Mouse (Mus musculus) heart, embryonic 11.5 days (tissue): ENCODE data around the gene Olfr543. TPM values are rescaled to one million over a fixed set of nuclear protein-coding genes. Genes with fewer than 3 reads are reported as not detected.

Source experiments
- ATAC-seq: fragments of 200-750 bp; cut with Nextera tagmentation; replicated peaks from 2 replicates; pipeline ENCODE4 v1.8.0; 2017; ENCODE audit warnings: moderate library complexity; ENCODE audit not compliant: insufficient number of reproducible peaks, low FRiP score, low TSS enrichment
- H3K27ac ChIP-seq: fragments of 300-500 bp; sonication (generic); 2 replicates; pipeline ENCODE4 v1.5.1; 2014; ENCODE audit warnings: mild to moderate bottlenecking, low read depth, low read length
- H3K27me3 ChIP-seq: fragments of 300-500 bp; sonication (generic); 2 replicates; pipeline ENCODE4 v1.6.1; 2014; ENCODE audit warnings: mild to moderate bottlenecking, low read length, mixed read lengths; ENCODE audit not compliant: control insufficient read depth, insufficient read depth
- H3K36me3 ChIP-seq: fragments of 300-500 bp; sonication (generic); 2 replicates; pipeline ENCODE4 v1.6.1; 2014; ENCODE audit warnings: mild to moderate bottlenecking, low read length, moderate library complexity, mixed read lengths; ENCODE audit not compliant: control insufficient read depth, insufficient read depth
- H3K4me1 ChIP-seq: fragments of 300-500 bp; sonication (generic); 2 replicates; pipeline ENCODE4 v1.6.1; 2014; ENCODE audit warnings: low read length; ENCODE audit not compliant: control insufficient read depth, insufficient read depth
- H3K4me2 ChIP-seq: fragments of 300-500 bp; sonication (generic); 2 replicates; pipeline ENCODE4 v1.6.1; 2014; ENCODE audit warnings: mild to moderate bottlenecking, moderate library complexity
- H3K4me3 ChIP-seq: fragments of 300-500 bp; sonication (generic); 2 replicates; pipeline ENCODE4 v1.5.1; 2014; ENCODE audit warnings: low read depth, low read length
- H3K9ac ChIP-seq: fragments of 300-500 bp; sonication (generic); 2 replicates; pipeline ENCODE4 v1.6.1; 2014; ENCODE audit warnings: mild to moderate bottlenecking, low read depth, low read length, moderate library complexity
- H3K9me3 ChIP-seq: fragments of 300-500 bp; sonication (generic); replicated peaks from 2 replicates; pipeline ENCODE4 v1.6.1; 2016; ENCODE audit warnings: low read length; ENCODE audit not compliant: control insufficient read depth
- WGBS: fragments of 180-500 bp; shearing (Covaris S2); extraction: QIAGEN DNeasy Blood & Tissue Kit; methylation state at CpG from one replicate; pipeline ENCODE4 v1.1.7; 2014; ENCODE audit not compliant: insufficient replicate concordance; 5-methylcytosine and 5-hydroxymethylcytosine counted together
- polyA plus RNA-seq: library from polyadenylated mRNA; unstranded; fragments of >200 nt; fragmentation: Nextera tagmentation; extraction: Ambion mirVana; gene quantifications from 2 replicates; pipeline ENCODE4 v1.2.1, GENCODE M21; 2014

The Olfr543 gene
- polyA plus RNA-seq, 1 experiment from 2014 or later = 1.0 TPM

- H3K9ac ChIP-seq = no peak overlapping the region
- peaks cover 73% of the 10 kb centered on the region for H3K36me3 ChIP-seq
- WGBS = 88% methylated on average over 5 of the region's 5 CpGs
- no peaks in the 10 kb centered on the region for H3K27me3 ChIP-seq
- no peak overlapping the region for H3K4me3 ChIP-seq
- H3K4me2 ChIP-seq = no peak overlapping the region
- H3K4me1 ChIP-seq = no peaks in the 10 kb centered on the region
- no peak overlapping the region for H3K27ac ChIP-seq
- no peaks in the 10 kb centered on the region for H3K9me3 ChIP-seq
- ATAC-seq = no peak
Measured at GRCm38 (mm10) chr7:102458618-102459380, 22.7 kb downstream of the Olfr543 start.

- Histone ChIP-seq H3K4me3 (no peak overlapping the region), H3K4me1 (peaks cover 7% of the 10 kb centered on the region; the same call in 1 of the 2 replicates), H3K9me3 (no peaks in the 10 kb centered on the region), H3K27ac (no peak overlapping the region), H3K4me2 (no peak overlapping the region), H3K27me3 (no peaks in the 10 kb centered on the region), H3K36me3 (peaks cover 33% of the 10 kb centered on the region), H3K9ac (no peak overlapping the region)
- ATAC-seq = no peak
- WGBS = 92% methylated on average over 9 of the region's 9 CpGs
Measured at GRCm38 (mm10) chr7:102446438-102446837, 35.0 kb downstream of the Olfr543 start.

GRCm38 (mm10) chr7:102444301-102444700, 37.2 kb downstream of the Olfr543 start:
- peak overlapping the region; percentile 40 for H3K4me2 ChIP-seq
- WGBS = 59% methylated on average over 2 of the region's 2 CpGs
- no peak overlapping the region for H3K4me3 ChIP-seq
- peaks cover 3% of the 10 kb centered on the region; the same call in 1 of the 2 replicates for H3K27me3 ChIP-seq
- no peak overlapping the region for H3K27ac ChIP-seq
- no peaks in the 10 kb centered on the region for H3K9me3 ChIP-seq
- H3K36me3 ChIP-seq = peaks cover 24% of the 10 kb centered on the region
- H3K4me1 ChIP-seq = peaks cover 7% of the 10 kb centered on the region; the same call in 1 of the 2 replicates
- no peak overlapping the region for H3K9ac ChIP-seq
- no peak for ATAC-seq

GRCm38 (mm10) chr7:102442432-102442831, 39.0 kb downstream of the Olfr543 start:
- no peak for ATAC-seq
- Histone ChIP-seq H3K27me3 (peaks cover 3% of the 10 kb centered on the region; the same call in 1 of the 2 replicates), H3K27ac (peak overlapping the region; percentile 97), H3K9me3 (no peaks in the 10 kb centered on the region), H3K4me2 (peak overlapping the region; percentile 75), H3K9ac (peak overlapping the region; percentile 95), H3K36me3 (peaks cover 18% of the 10 kb centered on the region), H3K4me3 (peak overlapping the region; percentile 82), H3K4me1 (peaks cover 7% of the 10 kb centered on the region; the same call in 1 of the 2 replicates)
- WGBS = 3% methylated on average over 4 of the region's 4 CpGs

- Histone ChIP-seq H3K27me3 (peaks cover 3% of the 10 kb centered on the region), H3K4me3 (peak within 1 kb of the TSS; percentile 82), H3K27ac (peak within 1 kb of the TSS; percentile 97), H3K9ac (peak within 1 kb of the TSS; percentile 95), H3K4me1 (peaks cover 7% of the 10 kb centered on the region; the same call in 1 of the 2 replicates), H3K4me2 (peak within 1 kb of the TSS; percentile 75), H3K36me3 (peaks cover 14% of the 10 kb centered on the region), H3K9me3 (no peaks in the 10 kb centered on the region)
- WGBS = under 1% methylated on average over 54 of the region's 56 CpGs
- peak; percentile 94 for ATAC-seq
Measured at GRCm38 (mm10) chr7:102441657-102442391, 39.7 kb downstream of the Olfr543 start, which contains the start of gene Rrm1. Gene Rrm1 (plus strand): TSS chr7:102441695.

- Histone ChIP-seq H3K4me3 (peak overlapping the region; percentile 82), H3K27ac (peak overlapping the region; percentile 35; the same call in 1 of the 2 replicates), H3K4me2 (peak overlapping the region; percentile 46), H3K9ac (0 out of 2 replicates have a peak overlapping the region, but pooled peaks have one; percentile 39), H3K36me3 (peaks cover 6% of the 10 kb centered on the region), H3K4me1 (peaks cover 7% of the 10 kb centered on the region; the same call in 1 of the 2 replicates), H3K27me3 (peaks cover 3% of the 10 kb centered on the region), H3K9me3 (no peaks in the 10 kb centered on the region)
- 51% methylated on average over 15 of the region's 15 CpGs for WGBS
- no peak for ATAC-seq
Measured at GRCm38 (mm10) chr7:102440822-102441656, 40.4 kb downstream of the Olfr543 start.

GRCm38 (mm10) chr7:102434344-102434743, 47.1 kb downstream of the Olfr543 start:
- Histone ChIP-seq H3K9me3 (no peaks in the 10 kb centered on the region), H3K4me2 (no peak overlapping the region), H3K4me1 (no peaks in the 10 kb centered on the region), H3K9ac (no peak overlapping the region), H3K4me3 (no peak overlapping the region), H3K36me3 (no peaks in the 10 kb centered on the region), H3K27me3 (no peaks in the 10 kb centered on the region; the same call in 1 of the 2 replicates), H3K27ac (no peak overlapping the region)
- 67% methylated on average over 2 of the region's 2 CpGs for WGBS
- ATAC-seq = no peak
